Mouse (Mus musculus): Measurements from ENCODE around the gene Mtpn. TPM values are rescaled to one million over a fixed set of nuclear protein-coding genes. Genes with fewer than 3 reads are reported as not detected.

Mtpn gene
- total RNA-seq, 2 experiments from 2014 or later = 21.3 to 23.6 TPM

Small RNA genes within 50 kb of the gene (microRNA-seq; reads per million reads assigned to microRNA genes)
- gene Gm23053 = not detected

Other genes starting within 250 kb of the Mtpn start
- under 1 TPM; 0.14 to 0.17 TPM for gene Slc13a4, start 231.8 kb downstream of the Mtpn start, total RNA-seq (2021)
- 1 to 10 TPM in 1 of 2 experiments, under 1 TPM in 1; 0.18 to 1.0 TPM for gene Fam180a, start 213.7 kb downstream of the Mtpn start, total RNA-seq (2021)